Mouse (Mus musculus): ENCODE data around the gene Tmed4. TPM values are rescaled to one million over a fixed set of nuclear protein-coding genes. Genes with fewer than 3 reads are reported as not detected.
"Not testable (repeated sequence)": the region's sequence is repeated elsewhere in the genome, so short reads cannot be mapped to it uniquely, and the experiment has no call there.

The Tmed4 gene
- polyA plus RNA-seq, 1 experiment from 2014 or later = 116 TPM

- Histone ChIP-seq H3K27ac (no peak overlapping the region), H3K4me3 (no peak overlapping the region), H3K4me1 (peaks cover 6% of the 10 kb centered on the region), H3K27me3 (ENCODE audit: poor library complexity, severe bottlenecking) (no peaks in the 10 kb centered on the region), H3K9me3 (no peaks in the 10 kb centered on the region), H3K36me3 (replicated peaks) (peaks cover 93% of the 10 kb centered on the region)
- 85% methylated on average over 10 of the region's 10 CpGs for WGBS
- peak; percentile 82 for DNase-seq (ENCODE audit: extremely low spot score, low spot score)
Observed at GRCm38 (mm10) chr11:6261434-6262082, 13.1 kb downstream of the Tmed4 start.

GRCm38 (mm10) chr11:6259413-6259812 is 15.3 kb downstream of the Tmed4 start:
- H3K27ac ChIP-seq = no peak overlapping the region
- WGBS = 90% methylated on average over 7 of the region's 7 CpGs
- H3K36me3 ChIP-seq (replicated peaks) = peaks cover 72% of the 10 kb centered on the region
- no peak overlapping the region for H3K4me3 ChIP-seq
- no peak for DNase-seq (ENCODE audit: extremely low spot score, low spot score)
- H3K27me3 ChIP-seq (ENCODE audit: poor library complexity, severe bottlenecking) = no peaks in the 10 kb centered on the region
- H3K9me3 ChIP-seq = no peaks in the 10 kb centered on the region
- no peaks in the 10 kb centered on the region for H3K4me1 ChIP-seq

- Histone ChIP-seq H3K4me3 (no peak overlapping the region), H3K27ac (no peak overlapping the region), H3K9me3 (no peaks in the 10 kb centered on the region), H3K27me3 (ENCODE audit: poor library complexity, severe bottlenecking) (no peaks in the 10 kb centered on the region), H3K36me3 (replicated peaks) (peaks cover 44% of the 10 kb centered on the region), H3K4me1 (no peaks in the 10 kb centered on the region)
- no peak for DNase-seq (ENCODE audit: extremely low spot score, low spot score)
- 75% methylated on average over 6 of the region's 6 CpGs for WGBS
Observed at GRCm38 (mm10) chr11:6256490-6257072, 18.1 kb downstream of the Tmed4 start.

GRCm38 (mm10) chr11:6254602-6255001 is 20.1 kb downstream of the Tmed4 start:
- H3K4me3 ChIP-seq; H3K27ac ChIP-seq; DNase-seq (ENCODE audit: extremely low spot score, low spot score); H3K4me1 ChIP-seq; H3K9me3 ChIP-seq; H3K27me3 ChIP-seq (ENCODE audit: poor library complexity, severe bottlenecking): not testable (repeated sequence)
- peaks cover 24% of the 10 kb centered on the region for H3K36me3 ChIP-seq (replicated peaks)
- WGBS = 90% methylated on average over 2 of the region's 2 CpGs

- H3K4me3 ChIP-seq = no peak overlapping the region
- 90% methylated on average over 4 of the region's 4 CpGs for WGBS
- H3K36me3 ChIP-seq (replicated peaks) = peaks cover 6% of the 10 kb centered on the region
- H3K4me1 ChIP-seq = no peaks in the 10 kb centered on the region
- no peaks in the 10 kb centered on the region for H3K27me3 ChIP-seq (ENCODE audit: poor library complexity, severe bottlenecking)
- no peak for DNase-seq (ENCODE audit: extremely low spot score, low spot score)
- no peak overlapping the region for H3K27ac ChIP-seq
- no peaks in the 10 kb centered on the region for H3K9me3 ChIP-seq
Observed at GRCm38 (mm10) chr11:6252824-6253223, 21.8 kb downstream of the Tmed4 start.

GRCm38 (mm10) chr11:6252248-6252647 is 22.4 kb downstream of the Tmed4 start:
- Histone ChIP-seq H3K9me3 (no peaks in the 10 kb centered on the region), H3K4me3 (no peak overlapping the region), H3K27me3 (ENCODE audit: poor library complexity, severe bottlenecking) (no peaks in the 10 kb centered on the region), H3K27ac (no peak overlapping the region), H3K36me3 (replicated peaks) (peaks cover under 1% of the 10 kb centered on the region; the same call in 1 of the 2 replicates), H3K4me1 (no peaks in the 10 kb centered on the region)
- WGBS = 90% methylated on average over 5 of the region's 5 CpGs
- no peak for DNase-seq (ENCODE audit: extremely low spot score, low spot score)

- H3K9me3 ChIP-seq = no peaks in the 10 kb centered on the region
- H3K27ac ChIP-seq = no peak overlapping the region
- H3K4me3 ChIP-seq = no peak overlapping the region
- DNase-seq (ENCODE audit: extremely low spot score, low spot score) = no peak
- WGBS = 54% methylated on average over 19 of the region's 19 CpGs
- H3K4me1 ChIP-seq = 0 out of 2 replicates have a peak, but pooled peaks cover 3% of the 10 kb centered on the region
- no peaks in the 10 kb centered on the region for H3K27me3 ChIP-seq (ENCODE audit: poor library complexity, severe bottlenecking)
- H3K36me3 ChIP-seq (replicated peaks) = no peaks in the 10 kb centered on the region
Observed at GRCm38 (mm10) chr11:6244707-6245106, 30.0 kb downstream of the Tmed4 start.

GRCm38 (mm10) chr11:6233025-6233424 is 41.6 kb downstream of the Tmed4 start:
- Histone ChIP-seq H3K27ac (no peak overlapping the region), H3K9me3 (peaks cover 35% of the 10 kb centered on the region), H3K4me1 (no peaks in the 10 kb centered on the region), H3K36me3 (replicated peaks) (no peaks in the 10 kb centered on the region), H3K4me3 (no peak overlapping the region), H3K27me3 (ENCODE audit: poor library complexity, severe bottlenecking) (no peaks in the 10 kb centered on the region)
- no peak for DNase-seq (ENCODE audit: extremely low spot score, low spot score)
- WGBS = 86% methylated on average over 4 of the region's 4 CpGs

- Histone ChIP-seq H3K36me3 (replicated peaks) (no peaks in the 10 kb centered on the region), H3K9me3 (peaks cover 11% of the 10 kb centered on the region), H3K4me1 (no peaks in the 10 kb centered on the region), H3K27me3 (ENCODE audit: poor library complexity, severe bottlenecking) (no peaks in the 10 kb centered on the region), H3K27ac (no peak within 1 kb of the TSS), H3K4me3 (no peak within 1 kb of the TSS)
- no peak for DNase-seq (ENCODE audit: extremely low spot score, low spot score)
- WGBS = 86% methylated on average over 7 of the region's 7 CpGs
Observed at GRCm38 (mm10) chr11:6230012-6230411, 44.7 kb downstream of the Tmed4 start, which contains the start of gene Npc1l1. Gene Npc1l1 (minus strand): TSS chr11:6230143.

- H3K4me1 ChIP-seq = no peaks in the 10 kb centered on the region
- no peak overlapping the region for H3K4me3 ChIP-seq
- no peaks in the 10 kb centered on the region for H3K9me3 ChIP-seq
- no peak for DNase-seq (ENCODE audit: extremely low spot score, low spot score)
- H3K27ac ChIP-seq = no peak overlapping the region
- WGBS = 82% methylated on average over 14 of the region's 14 CpGs
- H3K36me3 ChIP-seq (replicated peaks) = no peaks in the 10 kb centered on the region
- H3K27me3 ChIP-seq (ENCODE audit: poor library complexity, severe bottlenecking) = no peaks in the 10 kb centered on the region
Observed at GRCm38 (mm10) chr11:6224541-6225229, 50.0 kb downstream of the Tmed4 start.

GRCm38 (mm10) chr11:6222187-6222586 is 52.5 kb downstream of the Tmed4 start:
- no peaks in the 10 kb centered on the region for H3K36me3 ChIP-seq (replicated peaks)
- 90% methylated on average over 10 of the region's 10 CpGs for WGBS
- DNase-seq (ENCODE audit: extremely low spot score, low spot score) = no peak

More at GRCm38 (mm10) chr11:6222187-6222586, 52.5 kb downstream of the Tmed4 start:
- no peaks in the 10 kb centered on the region for H3K9me3 ChIP-seq
- H3K27ac ChIP-seq = no peak overlapping the region
- no peak overlapping the region for H3K4me3 ChIP-seq
- no peaks in the 10 kb centered on the region for H3K4me1 ChIP-seq
- no peaks in the 10 kb centered on the region for H3K27me3 ChIP-seq (ENCODE audit: poor library complexity, severe bottlenecking)
